Mouse (Mus musculus): Measurements from ENCODE around the gene Selenot.

Selenot gene

DNA sequence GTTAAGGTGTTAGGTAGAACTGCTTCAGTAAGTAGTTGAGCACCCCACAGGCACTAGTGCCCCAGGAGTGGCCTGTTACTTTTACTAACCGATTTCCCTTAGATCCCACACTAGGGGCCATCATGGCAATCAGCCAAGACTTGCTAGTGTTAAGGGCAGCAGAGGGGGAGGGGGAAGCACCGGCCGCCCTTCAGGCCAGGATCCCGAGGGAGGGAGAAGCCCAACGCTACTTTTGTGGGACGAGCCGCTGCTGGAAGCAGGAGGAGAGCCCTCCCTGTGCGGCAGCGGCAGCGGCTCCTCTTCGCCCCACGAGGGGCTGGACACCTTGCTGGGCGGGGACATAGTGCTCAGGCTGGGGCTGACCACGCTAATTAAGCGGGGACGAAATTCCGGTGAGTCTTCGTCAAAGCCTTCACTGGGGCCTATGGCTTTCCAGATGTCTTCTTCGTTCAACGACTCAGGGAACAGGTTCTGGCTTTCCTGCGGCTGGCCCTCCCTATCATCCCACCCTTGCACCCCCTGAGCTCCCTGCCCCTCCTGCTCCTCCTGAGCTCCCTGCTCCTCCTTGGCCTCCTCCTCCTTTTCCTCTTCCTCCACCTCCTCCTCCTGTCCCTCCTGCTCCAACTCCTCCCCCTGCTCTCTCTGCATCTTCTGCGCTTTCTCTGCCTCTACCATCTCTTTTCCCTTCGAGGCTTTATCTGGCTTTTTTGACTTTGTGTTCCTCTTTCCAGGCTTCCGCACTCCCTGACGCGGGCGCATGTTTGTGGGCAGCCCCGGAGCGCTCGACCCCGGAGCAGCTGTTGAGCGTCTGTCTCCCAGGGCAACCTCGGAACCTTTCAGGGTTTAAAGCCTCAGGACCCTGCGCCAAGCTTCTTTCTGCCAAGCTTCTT is 60.2 kb downstream of the Selenot start, which contains the start of gene Erich6:
TSS of gene Erich6 (minus strand) at position 802 of the 890 bp plus-strand sequence.
- DNase-seq (ENCODE audit: low spot score): no peak
